Mouse (Mus musculus): ENCODE measurements around the gene Ttc7b.

GRCm38 (mm10) chr12:100457701-100458100 is 62.9 kb downstream of the Ttc7b start:
- no peak for TF ChIP-seq POLR2A (IDR thresholded peaks at IDR 0.05; ENCODE audit: low read depth, low read length)
- TF ChIP-seq CTCF (IDR thresholded peaks at IDR 0.05; ENCODE audit: borderline replicate concordance, insufficient read depth, low read length), result no peak

Measured in embryonic fibroblast, embryonic 13.5 days (primary cell).